Mouse (Mus musculus): ENCODE measurements around the gene Ddx17. TPM values are rescaled to one million over a fixed set of nuclear protein-coding genes. Genes with fewer than 3 reads are reported as not detected.

The Ddx17 gene
- polyA plus RNA-seq (2012; rRNA removed) = 363 and 536 TPM in 2 replicates

DNA sequence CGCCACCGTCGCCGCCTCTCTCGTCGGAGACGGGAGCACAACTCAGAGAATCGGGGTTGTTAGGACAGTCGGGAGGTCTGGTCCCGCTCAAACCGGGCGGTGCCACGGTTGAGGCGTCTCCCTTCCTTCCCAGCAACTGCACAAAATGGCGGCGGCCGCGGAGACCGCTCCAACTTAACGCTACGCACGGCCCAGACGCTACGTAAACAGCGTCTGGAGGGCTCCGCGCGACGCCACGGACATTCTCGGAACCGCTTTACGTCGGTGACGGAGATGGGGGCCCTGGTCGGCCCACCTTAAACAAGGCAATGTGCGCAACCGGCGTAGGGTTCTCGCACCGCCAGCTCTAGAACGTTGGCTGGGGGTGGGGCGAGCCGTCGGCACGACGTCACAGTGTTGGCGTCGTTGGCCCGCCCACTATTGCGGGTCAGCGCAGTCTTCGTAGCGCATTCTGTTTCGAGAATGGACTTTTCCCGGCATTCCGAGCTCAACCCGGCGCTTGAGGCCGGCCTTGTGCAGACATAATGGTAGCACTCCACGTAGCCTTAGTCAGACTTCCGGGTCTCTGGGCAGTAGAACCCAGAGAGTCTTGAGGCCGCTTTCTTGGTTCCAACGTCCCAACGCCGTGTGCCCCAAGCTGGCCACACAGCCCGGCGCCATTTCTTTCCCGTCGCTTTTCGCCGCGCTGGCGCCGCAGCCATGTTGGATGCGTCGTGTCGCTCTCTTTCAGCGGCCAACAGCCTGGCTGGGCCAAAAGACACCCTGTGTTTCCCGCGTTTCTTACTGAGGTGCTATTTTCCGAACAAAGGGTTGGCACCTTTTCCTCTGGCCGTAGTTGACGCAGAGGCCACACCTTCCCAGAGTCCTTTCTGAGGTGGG, at the start of gene Ddx17:
Ddx17 (minus strand) TSS at position 332 of the 879 bp plus-strand sequence.
- peak; percentile 98 for DNase-seq (ENCODE audit: low spot score)

DNA sequence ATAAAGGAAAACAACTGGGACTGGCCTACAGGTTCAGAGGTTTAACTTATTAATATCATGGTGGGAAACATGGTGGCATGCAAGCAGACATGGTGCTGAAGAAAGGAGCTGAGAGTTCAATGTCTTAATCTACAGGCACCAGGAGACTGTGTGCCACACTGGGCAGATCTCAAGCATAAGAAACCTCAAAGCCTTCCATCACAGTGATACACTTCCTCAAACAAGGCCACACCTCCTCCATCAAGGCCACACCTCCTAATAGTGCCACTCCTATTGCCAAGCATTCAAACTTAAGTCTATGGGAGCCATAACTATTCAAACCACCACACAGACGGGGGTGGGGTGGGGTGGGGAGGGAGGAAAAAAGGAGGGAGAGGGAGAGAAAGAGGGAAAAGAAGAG, 35.0 kb upstream of the Ddx17 start:
- no peak for DNase-seq (ENCODE audit: low spot score)

DNA sequence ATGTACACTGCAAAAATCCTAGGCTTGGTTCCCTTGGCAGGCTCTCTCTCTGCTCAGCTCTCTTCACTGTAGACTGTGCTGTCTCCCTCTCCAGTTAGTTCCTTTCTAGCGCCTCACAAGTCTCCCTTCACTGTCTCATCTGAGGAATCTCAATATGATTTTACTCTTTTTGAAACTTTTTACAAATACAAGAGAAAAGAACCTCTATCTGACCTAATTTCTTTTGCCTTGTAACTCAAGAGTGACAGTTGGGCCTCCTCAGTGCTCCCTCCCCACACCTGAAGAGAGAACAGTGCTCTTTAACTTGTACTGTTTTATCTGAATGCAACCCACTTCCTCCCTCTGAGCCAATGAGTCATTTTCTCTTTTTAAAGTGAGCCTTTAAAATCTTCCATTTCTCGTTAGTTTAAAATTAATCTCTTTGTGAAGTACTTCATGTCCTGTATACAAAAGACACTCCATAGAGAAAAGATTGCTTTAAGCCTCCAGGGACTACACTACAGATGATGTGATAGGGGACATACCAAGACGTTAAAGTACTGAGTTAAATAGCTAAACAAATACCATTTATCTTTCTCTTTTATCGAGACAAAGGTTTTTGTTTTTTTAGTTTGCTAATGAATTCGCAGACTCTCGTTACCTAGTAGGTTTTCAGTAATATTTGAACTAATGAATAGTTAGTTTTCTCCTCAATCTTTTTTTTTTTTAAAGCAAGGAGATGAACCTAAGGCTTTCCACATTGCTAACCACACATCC, 31.3 kb upstream of the Ddx17 start:
- no peak for DNase-seq (ENCODE audit: low spot score)

DNA sequence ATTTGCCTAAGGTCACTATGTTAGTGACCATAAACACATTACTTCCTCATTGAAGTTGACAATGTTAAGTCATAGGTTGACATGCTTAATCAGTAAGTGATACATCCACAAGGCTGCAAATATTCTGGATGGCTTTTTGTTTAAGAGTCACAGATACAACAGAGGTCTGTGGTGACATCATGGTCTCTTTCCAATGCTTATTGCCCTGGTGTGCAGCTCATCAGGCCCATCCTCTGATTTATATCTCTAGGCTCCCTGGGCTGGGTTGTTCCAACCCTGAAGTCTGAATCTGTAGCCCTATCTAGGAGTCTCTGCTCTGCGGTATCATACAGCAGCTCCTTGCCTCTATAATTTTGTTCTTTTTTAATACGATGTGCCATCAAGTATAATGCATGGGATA, 30.4 kb upstream of the Ddx17 start:
- no peak for DNase-seq (ENCODE audit: low spot score)

DNA sequence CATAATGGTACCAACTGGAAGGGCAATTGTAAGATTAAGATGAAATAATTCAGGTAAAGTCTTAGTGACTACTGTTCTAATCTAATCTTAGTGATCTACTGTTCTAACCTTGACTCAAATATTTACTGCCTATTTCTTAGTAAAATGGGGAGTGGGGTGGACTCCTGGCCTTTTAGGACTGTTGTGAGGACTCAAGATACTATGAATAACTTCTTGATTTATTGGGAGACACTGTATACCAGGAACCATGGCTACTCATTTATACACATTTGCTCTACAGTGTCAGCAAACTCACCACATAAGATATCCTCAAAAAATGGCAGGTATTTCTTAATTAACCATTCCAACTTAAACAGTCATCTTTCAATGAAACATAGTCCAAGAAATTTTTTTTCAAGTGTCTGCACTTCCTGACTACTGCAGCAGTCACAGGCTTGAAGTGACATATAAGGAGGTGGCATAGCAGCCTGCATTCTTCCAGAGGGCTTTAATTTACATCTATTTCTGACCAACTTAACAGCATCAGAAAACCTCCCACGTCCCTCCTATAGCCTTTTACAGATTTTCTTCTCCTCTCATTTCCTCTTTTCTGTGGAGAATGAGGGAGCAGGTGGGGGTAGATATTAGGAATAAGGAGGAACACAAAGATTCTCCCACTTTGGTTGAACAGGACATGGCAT, 29.1 kb upstream of the Ddx17 start:
- DNase-seq (ENCODE audit: low spot score) = no peak

DNA sequence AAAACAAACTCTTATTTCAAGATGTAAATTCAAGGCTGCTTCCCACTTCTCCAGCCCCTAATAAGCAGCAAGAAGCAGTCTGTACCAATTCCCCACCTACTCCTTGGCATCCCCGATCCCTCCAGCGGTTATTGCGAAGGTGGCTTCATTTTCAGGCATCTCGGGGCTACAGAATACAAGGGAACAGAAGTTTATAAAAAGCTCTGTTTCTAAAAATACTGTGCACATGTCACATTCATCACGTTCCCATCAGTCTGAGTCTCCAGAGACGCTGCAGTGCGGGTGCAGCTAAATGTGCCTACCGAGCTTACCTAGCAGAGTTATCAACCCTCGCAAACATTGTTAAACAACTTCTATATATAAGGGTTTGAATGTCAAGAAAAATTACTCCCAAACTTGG, 15.9 kb upstream of the Ddx17 start:
- DNase-seq (ENCODE audit: low spot score) = no peak

DNA sequence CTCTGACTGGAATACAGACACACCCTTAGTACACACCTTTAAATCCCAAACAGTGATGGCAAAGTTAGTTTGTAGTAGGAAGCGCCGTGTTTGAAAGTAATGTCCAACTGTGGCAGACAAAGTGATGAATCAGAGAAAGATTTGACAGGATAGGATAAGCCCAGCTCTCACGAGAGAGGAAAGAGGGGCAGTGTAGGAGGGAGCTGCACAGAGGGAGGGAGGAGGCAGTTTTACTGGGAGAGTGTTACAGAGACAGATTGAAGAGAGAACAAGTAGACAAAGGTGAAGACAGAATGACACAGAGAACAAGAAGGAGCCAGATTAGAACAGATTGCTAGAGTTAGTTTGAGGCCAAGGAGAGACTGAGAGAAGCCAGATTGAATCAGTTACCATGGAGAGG, 13.1 kb upstream of the Ddx17 start:
- DNase-seq (ENCODE audit: low spot score) = no peak

DNA sequence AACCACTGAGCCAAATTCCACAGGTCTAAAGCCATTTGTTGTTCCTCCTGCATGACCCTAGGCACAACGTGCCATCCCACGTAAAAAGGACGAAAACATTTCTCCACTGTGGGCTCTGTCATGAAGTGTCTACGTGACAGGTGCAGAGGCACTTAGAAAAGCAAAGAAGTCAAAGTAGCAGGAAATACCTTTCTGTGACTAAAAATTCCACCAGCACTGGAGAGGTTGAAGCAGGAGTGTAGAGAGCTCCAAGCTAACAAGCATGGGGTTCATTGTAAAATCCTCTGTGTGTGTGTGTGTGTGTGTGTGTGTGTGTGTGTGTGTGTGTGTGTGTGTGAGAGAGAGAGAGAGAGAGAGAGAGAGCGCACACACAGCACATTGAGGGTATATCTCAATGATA, 6.0 kb upstream of the Ddx17 start:
- no peak for DNase-seq (ENCODE audit: low spot score)

DNA sequence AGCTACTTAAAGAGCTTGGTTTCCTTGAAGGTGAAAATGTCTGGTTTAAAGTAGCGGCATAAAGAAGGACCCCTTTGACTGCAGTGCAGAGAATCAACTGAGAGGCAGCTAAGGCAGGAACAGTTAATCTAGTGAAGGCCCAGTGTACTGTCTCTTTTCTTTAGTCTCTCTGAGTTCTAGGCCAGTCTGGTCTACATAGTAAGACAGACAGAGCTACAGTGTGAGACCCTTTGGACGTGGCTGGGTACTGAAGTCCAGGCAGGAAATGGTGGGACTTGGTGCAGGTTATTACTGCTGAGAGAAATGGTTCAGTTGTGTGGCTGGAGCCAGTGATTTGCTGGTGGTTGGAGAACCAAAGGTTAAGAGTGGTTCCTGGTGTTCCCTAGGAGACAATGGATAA, 1.7 kb upstream of the Ddx17 start:
- no peak for DNase-seq (ENCODE audit: low spot score)

DNA sequence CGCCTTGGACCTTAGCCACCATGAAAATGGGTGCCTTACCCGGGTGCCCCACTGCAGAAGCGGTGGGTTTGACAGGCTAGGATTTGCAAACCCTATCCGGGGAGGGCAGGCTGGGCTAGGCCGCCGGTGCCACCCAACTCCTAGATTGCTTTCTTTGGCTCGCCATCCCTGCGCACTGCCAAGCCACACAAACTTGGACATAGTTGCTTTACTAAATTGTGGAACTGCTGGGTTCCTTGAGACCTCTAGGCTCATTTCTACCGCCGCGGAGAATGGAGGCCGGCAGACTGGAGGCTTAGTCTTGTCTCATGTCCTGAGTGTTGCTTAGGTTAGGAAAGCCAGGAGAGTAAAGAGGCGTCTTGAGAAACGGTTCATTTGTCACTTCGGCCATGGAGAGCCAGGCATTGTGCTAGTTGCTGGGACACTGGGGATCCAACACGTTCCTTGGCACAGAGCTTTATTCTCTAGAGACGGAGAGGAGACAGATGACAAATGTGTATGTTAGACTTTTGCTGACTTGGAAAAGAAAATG, 814 bp upstream of the Ddx17 start:
- no peak for DNase-seq (ENCODE audit: low spot score)

DNA sequence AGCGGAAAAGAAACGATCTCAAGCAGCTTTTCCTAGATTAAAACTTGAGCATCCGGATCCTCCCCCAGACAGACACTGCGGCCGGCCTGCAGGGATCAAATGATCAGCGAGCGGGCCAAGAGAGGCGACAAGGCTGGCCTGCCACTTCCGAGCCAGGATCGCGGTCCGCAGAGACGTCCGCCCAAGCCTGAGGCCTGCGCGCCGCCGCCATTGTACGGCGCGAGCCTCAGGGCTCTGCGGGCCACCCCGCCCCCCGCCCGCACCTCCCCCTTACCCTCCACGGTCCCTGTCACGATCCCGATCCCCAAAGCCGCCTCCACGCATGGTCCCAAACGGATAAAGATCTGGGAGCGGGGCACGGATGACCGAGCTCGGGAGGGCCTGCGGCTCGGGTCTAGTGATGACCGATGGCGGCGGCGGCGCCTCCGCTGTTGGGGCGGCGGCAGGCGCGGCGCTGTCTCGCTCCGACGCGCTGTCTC, 581 bp downstream of the Ddx17 start:
- DNase-seq (ENCODE audit: low spot score) = no peak

DNA sequence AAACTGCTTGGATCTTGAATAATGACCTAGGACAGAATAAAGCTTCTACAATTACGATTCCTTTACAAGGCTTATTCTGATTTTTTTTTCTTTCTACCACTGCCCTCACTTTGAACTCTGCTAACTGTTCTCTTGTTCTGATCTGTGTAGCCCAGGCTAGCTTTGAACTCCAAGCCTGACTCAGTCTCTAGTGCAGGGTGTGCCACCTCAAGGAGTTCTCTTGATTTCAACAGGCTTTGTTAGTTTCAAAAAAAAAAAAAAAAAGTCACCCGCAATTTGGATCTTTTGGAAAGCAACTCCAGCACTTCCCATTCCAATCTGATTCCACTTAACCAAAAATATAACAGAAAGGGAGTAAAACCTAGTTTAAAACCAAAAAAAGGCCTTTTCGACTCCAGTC, 1.0 kb downstream of the Ddx17 start:
- DNase-seq (ENCODE audit: low spot score) = no peak

DNA sequence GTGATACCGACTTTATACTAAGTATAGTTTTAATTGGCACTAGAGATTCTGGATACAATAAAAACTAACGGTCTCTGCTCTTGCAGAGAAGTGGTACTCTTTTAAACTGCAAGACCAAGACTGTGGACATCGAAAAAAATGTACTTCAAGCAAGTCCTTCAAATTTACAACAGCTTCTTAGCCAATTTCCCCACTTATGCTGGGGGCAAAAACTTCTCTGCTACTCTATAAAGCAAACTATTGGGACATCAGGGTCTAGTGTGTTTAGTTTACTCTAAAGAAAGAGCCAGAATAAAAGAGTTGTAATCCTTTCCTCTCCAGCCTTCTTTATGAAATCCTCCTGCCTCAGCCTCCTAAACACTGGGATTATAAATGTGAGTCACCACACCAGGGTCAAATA, 2.6 kb downstream of the Ddx17 start:
- DNase-seq (ENCODE audit: low spot score) = no peak

DNA sequence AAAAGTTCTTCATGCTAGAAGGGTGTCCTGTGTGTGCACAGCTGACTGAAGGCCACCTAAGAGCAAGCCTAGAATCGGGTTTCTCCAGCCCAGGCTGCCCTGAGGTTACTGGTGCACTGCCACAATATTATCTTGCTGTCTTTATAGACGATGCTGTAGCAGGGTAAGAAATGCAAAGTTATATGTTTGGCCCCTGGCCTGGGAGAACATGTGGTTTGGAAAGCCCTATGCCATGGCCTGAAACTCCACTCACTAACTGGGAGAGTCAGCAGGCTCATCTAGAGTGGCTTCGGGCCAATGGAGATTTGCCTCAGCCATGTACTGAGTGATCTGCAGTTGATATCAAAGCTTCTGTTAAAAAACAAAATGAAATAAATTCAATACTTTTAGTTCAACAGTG, 12.7 kb downstream of the Ddx17 start:
- DNase-seq (ENCODE audit: low spot score) = no peak

DNA sequence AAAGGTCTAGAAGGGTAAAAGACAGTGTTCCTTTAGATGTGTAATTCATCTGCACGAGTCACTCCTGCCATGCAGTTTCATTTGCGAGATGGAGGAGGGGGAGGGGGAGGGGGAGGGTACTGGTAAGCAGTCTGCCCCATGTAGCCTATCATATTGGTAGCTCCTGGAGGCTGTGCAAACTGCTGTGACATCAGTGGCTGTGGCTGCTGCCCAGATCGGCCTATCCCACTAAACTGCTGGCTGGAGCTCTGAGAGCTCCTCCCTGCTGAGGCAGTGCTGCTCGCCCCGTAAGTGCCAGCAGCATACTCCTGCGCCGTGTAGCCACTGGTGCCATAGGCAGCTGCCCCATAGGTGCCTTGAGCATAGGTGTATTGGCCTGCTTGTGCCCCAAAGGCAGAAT, 16.6 kb downstream of the Ddx17 start:
- DNase-seq (ENCODE audit: low spot score) = no peak

DNA sequence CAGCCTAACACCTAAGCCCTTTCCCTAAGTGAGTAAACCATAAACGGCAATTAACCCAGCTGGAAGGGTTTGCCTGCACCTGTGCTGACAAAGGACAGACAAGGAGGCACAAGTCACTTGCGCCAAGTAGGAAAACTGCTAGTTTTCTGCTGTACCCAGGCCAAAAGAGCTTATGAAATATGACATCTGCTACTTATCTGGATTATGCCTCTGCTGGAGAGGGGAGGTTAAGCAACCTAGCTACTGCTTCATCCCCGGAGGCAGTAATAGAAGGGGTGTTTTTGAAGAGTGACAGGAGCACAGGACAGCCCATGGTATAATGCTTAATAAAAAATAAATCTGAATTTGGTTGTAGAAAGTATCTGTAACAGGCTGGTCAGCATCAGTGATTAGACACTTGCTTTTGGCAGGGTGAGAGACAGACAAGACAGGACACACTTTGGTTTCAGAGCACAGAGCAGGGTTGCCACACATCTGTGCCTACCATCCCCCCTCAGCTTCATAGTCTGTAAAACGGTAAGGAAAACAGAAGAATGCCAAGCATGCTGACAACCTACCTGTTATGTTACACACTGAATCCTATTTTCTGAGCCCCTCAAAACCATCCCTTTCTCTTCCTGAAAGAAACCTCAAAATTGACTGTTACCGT, 18.4 kb downstream of the Ddx17 start:
- no peak for DNase-seq (ENCODE audit: low spot score)

DNA sequence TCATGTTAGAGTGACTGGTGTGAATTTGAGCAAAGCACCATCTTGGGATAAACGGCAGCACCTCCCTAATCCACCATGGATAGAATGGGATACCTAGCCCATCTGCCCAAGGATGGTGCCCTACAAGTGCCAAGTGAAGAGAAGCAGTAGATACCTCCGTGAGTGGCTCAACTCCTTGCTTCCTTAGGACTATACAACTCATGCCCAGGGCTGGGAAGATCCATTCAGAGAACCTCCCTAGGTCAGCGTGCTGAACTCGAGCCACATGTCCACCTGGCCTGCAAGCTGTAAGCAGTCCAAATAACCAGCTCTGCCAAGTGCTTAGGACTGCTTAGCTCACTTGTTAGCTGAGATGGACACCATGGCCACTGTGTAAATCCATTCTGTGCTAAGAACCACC, 19.3 kb downstream of the Ddx17 start:
- peak; percentile 17 for DNase-seq (ENCODE audit: low spot score)

DNA sequence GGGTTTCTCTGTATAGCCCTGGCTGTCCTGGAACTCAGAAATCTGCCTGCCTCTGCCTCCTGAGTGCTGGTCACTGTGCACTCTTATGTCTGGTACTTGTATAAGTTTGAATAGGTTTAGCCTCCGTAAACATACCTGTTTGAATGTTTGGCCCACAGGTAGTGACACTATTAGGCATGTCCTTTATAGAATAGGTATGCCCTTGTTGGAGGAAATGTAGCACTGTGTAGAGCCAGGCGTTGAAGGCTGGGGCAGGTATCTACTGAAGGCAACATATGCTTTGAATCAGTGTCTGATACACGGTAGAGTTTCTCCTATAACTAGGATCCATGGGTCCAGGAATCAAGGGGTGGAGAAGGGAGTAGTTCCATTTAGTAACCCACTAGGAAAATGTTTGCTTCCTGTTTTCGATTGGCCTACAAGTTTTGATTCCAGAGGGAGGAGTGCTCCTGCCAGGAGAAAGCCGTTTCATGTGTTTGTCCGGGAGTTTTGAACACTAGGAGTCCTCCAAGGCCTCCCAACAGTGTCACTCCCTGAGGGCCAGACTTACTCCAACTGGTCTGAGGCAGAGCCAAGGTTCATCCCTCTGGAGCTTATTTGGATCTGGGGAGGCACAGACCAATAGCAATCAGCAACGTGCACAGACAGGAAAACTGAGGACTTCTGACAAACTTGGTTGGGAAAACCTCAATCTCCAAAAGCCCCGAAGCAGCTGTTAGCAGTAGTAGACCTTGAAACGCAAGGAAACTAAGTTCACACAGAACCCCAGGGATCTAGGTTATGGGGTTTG, 20.4 kb downstream of the Ddx17 start:
- DNase-seq (ENCODE audit: low spot score) = peak; percentile 18

DNA sequence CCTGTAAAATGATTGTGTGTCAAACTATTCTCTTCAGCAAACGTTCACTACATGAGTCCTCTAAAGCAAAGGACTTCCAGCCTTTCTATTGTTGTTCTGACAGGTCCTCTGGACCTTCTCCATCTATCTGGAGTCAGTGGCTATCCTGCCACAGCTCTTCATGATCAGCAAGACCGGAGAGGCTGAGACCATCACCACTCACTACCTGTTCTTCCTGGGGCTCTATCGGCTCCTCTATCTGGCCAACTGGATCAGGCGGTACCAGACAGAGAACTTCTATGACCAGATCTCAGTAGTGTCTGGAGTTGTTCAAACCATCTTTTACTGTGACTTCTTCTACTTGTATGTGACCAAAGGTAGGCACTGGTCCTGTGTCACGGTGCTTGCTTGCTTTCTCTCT, 21.0 kb downstream of the Ddx17 start:
- peak; percentile 12 for DNase-seq (ENCODE audit: low spot score)

DNA sequence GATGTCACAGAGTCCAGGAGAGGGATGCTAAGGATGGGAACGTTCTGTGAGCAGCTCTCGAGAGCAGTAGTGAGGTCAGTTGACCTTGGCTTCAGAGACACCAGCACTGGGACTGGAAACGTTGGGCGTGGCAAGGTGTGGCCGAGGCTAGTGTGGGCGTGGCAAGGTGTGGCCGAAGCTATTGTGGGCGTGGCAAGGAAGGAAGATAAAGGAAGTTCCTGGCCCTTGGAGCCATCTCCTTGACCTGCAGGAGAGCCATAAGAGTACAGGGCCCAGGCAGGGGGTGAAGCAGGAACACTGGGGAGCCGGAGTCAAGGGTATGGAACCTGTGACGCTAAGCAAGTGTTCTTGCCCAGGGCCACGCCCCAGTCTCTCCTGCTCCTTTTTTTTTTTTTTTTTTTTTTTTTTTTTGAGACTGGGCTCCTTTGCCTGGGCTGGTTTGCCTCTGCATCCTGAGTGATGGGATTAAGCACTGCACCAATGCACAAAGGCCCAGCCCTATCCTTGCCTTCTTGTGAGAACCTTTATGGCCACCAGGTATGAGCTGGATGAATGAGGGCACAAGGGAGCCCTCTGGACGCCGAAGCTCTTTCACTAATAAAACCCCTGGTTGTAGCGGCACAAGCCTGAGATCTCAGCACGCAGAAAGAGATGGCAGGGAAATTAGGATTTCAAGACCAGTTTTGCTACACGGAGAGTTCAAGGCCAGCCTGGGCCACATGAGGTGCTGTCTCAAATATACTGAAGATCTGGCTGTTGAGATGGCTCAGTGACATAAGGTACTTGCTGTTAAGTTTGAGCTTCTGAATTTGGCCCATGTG, 26.9 kb downstream of the Ddx17 start:
- no peak for DNase-seq (ENCODE audit: low spot score)

All from urinary bladder, adult 2 months (tissue).